Mouse (Mus musculus) left cerebral cortex, postnatal 25 days (tissue): ENCODE data around the gene Slc12a5. TPM values are rescaled to one million over a fixed set of nuclear protein-coding genes. Genes with fewer than 3 reads are reported as not detected.

Source experiments
- total RNA-seq, 2 experiments: library from RNA; stranded (reverse); gene quantifications; 2 replicates each; pipeline ENCODE4 v1.2.3; 2021

Gene Slc12a5
- total RNA-seq, 2 experiments from 2014 or later = 546 to 551 TPM

Other genes starting within 250 kb of the Slc12a5 start
- not detected for gene Spint5, start 245.5 kb upstream of the Slc12a5 start, total RNA-seq
- gene Wfdc3, start 214.9 kb upstream of the Slc12a5 start, total RNA-seq = 1 to 10 TPM; 1.6 to 1.9 TPM
- gene Dnttip1, start 214.8 kb upstream of the Slc12a5 start, total RNA-seq = 10 to 100 TPM; 36.6 to 39.3 TPM
- gene Ube2c, start 190.9 kb upstream of the Slc12a5 start, total RNA-seq = under 1 TPM; 0.60 to 0.89 TPM
- not detected for gene Tnnc2, start 180.8 kb upstream of the Slc12a5 start, total RNA-seq
- gene Snx21, start 175.0 kb upstream of the Slc12a5 start, total RNA-seq = 10 to 100 TPM; 49.6 to 57.6 TPM
- 10 to 100 TPM; 22.4 to 29.7 TPM for gene Acot8, start 155.9 kb upstream of the Slc12a5 start, total RNA-seq
- 1 to 10 TPM; 8.8 to 9.6 TPM for gene Zswim3, start 155.7 kb upstream of the Slc12a5 start, total RNA-seq
- gene Zswim1, start 138.1 kb upstream of the Slc12a5 start, total RNA-seq = 10 to 100 TPM; 20.8 to 21.6 TPM
- not detected for gene Spata25, start 132.3 kb upstream of the Slc12a5 start, total RNA-seq
- 100 to 1,000 TPM in 1 of 2 experiments, 10 to 100 TPM in 1; 86.2 to 102 TPM for gene Ctsa, start 127.9 kb upstream of the Slc12a5 start, total RNA-seq
- gene Neurl2, start 127.3 kb upstream of the Slc12a5 start, total RNA-seq = 1 to 10 TPM; 2.2 to 4.0 TPM
- 10 to 100 TPM; 77.5 to 82.0 TPM for gene Pltp, start 103.1 kb upstream of the Slc12a5 start, total RNA-seq
- 10 to 100 TPM; 36.8 to 39.8 TPM for gene Pcif1, start 81.5 kb upstream of the Slc12a5 start, total RNA-seq
- gene Zfp335, start 49.0 kb upstream of the Slc12a5 start, total RNA-seq = 10 to 100 TPM; 24.3 TPM
- 1 to 10 TPM; 1.9 to 2.0 TPM for gene Mmp9, start 20.0 kb upstream of the Slc12a5 start, total RNA-seq
- gene Ncoa5, start 74.1 kb downstream of the Slc12a5 start, total RNA-seq = 10 to 100 TPM; 53.8 to 56.3 TPM
- gene Cd40, start 94.8 kb downstream of the Slc12a5 start, total RNA-seq = 1 to 10 TPM in 1 of 2 experiments, under 1 TPM in 1; 0.60 to 1.5 TPM
- not detected for gene 1700025C18Rik, start 129.9 kb downstream of the Slc12a5 start, total RNA-seq